Mouse (Mus musculus): ENCODE data around the gene Tiprl.
A peak's percentile ranks its signal among the peaks of the same experiment; 100 is the strongest.

Gene Tiprl

DNA sequence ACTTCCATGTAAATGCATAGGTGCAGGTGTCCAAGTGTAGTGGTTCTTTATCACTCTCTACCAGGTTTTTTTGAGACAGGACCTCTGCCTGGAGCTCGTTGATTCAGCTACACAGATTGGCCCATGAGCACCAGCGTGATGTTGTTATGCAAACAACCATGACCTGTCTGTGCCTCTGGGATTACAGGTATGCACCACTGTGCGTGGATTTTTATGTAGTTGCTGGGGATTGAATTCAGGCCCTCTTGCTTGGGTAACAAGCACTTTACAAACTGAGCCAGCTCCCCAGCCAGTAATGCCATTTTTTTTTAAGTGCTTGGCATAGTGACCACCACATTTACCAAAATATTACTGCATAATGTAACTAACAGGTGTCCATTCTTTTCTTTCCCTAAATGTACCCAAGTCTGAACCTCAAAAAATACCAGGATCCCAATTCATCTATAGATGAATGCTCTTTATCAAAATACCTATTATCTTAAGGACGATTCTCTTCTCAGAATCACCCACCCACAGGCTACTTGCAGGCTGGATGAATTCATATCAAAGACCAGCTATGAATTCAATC lies 35.3 kb downstream of the Tiprl start:
- DNase-seq = no peak

DNA sequence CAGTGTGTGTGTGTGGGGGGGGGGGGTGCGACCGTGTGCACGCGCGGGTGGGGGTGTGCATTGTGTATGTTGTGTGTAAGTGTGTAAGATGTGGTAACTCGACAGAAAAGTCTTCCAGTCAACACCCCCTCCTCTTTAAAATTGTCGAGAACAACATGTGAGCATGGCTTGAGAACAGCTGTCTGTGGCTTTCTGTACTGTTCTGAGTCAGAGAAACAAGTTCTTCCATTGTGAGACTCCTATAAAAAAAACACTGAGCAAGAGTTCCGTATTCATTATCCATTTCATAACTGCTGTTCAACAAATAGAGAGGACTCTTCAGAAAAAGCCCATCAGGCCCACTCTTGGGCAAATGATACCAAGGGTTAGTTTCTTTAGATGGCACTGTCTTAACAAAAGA lies 36.0 kb downstream of the Tiprl start:
- no peak for DNase-seq

DNA sequence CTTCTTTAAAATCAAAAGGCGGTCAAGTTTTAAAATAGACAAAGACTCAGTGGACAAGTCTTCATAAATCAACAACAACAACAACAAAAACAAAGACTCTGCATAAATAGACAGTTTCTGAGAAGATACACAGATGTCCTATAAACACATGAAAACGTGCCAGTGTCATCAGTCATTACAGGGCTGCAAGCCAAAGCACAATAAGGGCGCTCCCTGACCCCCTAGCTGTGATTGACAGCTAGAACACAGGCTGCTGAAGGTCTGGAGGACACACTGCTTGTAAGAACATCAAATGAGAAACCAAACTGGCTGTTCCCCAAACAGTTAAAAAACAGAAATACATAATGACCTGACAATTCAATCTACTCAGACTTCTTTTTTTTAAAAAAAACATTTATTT lies 37.2 kb downstream of the Tiprl start:
- DNase-seq = no peak

DNA sequence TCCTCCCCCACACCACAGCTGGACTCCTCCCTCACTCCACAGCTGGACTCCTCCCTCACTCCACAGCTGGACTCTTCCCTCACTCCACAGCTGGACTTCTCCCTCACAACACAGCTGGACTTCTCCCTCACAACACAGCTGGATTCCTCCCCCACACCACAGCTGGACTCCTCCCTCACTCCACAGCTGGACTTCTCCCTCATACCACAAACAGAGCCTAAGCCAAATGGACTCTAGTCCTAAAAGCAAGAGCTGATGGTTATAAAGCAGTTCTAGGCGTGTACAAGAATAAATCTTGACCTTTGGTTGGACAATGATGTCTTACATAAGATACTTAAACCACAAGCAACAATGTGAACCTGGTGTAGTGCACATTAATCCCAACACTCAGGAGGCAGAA lies 37.8 kb downstream of the Tiprl start:
- DNase-seq = no peak

DNA sequence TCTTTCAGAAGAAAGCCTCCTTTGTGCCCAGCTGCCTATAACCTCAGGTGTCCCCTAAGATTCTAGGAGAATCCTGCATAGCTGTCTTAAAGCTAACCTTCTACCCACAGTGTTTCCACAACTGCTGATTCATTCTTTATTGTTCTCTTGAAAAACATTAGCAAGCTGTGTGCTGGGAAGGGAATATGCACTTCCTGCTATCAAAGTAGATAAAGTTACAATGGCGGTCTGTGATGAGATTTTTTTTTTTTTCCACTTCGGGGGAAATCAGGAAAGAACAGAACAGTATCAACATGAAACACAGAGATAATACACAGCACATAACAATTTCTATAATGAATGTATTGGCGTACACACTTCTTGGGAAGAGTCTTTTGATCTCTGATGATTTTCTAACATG lies 38.9 kb downstream of the Tiprl start:
- no peak for DNase-seq

DNA sequence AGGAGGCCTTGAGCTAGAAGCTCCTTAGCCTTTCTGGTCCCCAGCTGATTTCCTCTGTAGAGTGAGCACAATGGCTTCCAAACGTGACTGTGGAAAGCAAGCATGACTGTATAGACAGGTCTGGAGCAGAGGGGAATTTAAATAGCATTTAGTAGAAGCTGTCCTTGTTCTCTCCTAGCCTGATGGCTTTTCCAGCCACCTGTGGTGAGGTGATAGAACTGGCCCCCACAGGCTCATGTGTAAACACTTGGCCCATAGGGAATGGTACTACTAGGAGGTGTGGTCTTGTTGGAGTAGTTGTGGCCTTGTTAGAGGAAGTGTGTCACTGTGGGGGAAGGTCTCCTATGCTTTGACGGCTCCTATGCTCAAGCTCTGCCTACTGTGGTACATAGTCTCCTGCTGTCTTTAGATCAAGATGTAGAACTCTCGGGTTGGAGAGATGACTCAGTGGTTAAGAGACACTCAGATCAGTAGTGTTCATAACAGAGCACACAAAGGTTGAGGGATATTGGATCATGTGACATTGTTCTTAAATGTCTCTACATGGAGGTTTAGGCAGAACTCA lies 41.3 kb downstream of the Tiprl start:
- DNase-seq = no peak

DNA sequence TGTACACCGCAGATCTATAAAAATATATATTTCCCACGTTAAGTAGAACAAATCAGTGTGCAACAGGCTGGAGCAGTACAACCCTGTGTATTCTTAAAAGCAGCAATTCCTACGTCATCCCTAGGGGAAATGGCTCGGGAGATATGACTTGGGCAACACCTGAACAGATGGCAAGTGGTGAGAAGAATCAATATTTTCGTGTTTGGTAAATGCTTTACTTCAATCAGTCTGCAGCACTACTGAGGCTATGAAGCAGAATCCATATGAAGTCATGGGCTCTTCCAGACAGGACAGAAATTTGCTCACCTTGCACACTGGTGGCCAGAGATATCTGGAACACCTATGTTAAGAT lies 42.2 kb downstream of the Tiprl start:
- DNase-seq = no peak

DNA sequence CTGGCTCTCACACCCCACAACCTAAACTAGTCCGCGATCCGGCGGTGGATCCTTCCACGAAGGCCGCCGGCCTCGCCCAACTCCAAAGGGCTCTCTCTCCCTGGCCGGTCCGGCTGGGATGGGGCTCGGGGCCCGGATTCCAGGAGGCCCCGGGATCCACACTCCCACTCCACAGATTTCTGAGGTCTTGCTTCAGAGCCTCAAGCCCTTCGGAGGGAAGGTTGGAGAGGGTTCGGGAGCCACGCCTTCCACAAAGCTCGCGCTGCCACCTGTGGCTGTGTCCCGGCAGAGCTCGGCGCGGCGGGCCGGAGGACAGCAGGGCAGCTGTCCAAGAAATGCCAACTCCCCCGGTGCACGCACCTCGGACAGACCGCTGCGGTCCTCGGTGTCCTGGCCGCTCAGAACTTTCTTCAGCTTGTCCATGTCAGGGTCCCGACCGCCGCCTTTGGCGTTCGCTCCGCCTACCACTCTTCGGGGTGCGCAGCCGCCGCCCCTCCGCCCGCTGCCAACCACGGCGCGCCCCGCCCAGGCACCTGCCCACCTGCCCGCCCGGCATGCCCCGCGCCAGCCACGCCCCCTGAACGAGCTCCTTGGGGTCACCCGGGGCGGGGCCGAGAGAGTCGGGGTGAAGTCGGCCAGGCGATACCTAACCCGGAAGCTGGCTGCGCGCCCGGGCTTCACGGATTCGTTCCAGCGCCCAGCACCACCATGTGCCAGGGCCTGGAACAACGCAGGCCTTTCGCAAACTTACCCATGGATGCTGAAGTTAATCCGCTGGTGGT lies 42.7 kb downstream of the Tiprl start, which contains the start of gene Sft2d2:
Gene Sft2d2 (minus strand): TSS at position 559 of the 782 bp plus-strand sequence.
- peak; percentile 94 to 97 for DNase-seq

DNA sequence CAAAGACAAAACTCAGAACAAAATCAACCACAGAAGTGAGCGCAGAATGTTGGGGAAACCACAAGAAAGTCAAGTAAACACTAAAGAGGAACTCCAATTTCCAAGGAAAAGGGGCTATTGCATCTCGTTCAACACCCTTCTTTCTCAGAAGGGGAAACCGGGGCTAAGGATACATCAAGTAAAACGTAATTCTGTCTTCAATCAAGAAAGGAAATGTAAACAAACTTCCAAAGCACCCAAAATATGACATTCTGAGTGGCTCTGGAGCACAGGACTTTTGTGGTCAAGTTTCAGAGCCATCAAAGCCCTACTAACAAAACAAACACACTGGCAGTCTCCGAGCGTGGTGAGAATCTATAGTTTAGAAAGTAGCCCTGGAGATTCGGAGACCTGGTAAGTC lies 43.4 kb downstream of the Tiprl start:
- no peak for DNase-seq

DNA sequence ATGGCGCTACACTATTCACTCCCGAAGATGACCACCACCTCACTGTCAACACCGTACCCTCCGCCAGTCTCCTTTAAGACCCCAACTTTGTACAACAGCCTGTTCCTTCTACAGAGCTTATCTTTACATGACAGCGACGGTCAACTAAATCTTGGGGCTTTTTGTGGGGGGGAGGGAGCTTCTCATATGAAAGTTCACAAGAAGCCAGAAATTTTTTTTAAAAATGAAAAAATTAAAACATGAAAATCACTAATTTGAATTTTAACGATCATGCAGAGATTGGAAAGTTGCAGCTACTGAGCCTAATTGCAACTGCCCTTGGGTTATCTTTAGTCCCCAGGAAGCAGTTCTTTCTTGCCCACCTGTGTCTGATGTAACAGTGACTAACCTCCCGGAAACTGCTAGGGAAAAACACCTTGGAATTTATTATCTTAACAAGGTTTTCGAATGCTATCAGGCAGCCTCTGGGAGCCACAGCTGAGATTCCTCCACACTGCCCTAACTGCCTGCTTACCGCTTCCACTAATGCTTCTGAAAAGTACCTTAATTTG lies 44.0 kb downstream of the Tiprl start:
- no peak for DNase-seq

DNA sequence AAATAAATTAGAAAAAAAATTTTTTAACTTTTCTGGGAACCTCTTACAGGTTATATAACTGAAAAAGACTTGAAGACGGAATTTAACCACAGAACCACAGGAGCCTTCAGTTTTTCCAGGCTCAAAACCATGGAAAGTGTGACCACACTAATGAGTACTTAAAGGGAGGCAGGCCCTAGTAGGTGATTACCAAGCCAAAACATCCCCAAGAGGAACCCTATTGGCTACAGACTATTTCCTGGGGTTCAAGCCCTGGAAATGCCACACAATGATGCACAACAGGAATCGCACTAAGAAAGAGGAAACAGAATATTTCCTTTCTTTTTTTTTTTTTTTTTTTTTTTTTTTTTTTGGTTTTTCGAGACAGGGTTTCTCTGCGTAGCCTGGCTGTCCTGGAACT lies 44.7 kb downstream of the Tiprl start:
- DNase-seq = no peak

DNA sequence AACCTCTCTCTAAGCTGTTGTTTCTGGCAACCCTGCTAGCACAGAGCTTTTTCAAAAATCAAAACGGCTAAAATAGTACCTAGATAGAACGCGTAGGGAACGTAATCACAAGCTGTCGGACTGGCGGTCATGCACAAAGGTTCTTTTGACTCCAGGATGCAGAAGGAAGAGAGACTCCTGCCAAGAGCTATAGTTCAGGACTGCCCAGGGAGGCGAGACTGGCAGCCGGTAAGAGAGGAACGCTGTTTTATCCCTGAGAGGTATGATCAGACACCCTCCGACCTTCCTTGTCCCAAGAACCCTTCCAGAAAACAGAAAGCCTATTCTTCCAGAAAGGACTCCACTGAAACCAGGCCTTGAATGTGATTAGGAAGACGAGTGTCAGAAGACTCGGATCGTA lies 45.2 kb downstream of the Tiprl start:
- no peak for DNase-seq

DNA sequence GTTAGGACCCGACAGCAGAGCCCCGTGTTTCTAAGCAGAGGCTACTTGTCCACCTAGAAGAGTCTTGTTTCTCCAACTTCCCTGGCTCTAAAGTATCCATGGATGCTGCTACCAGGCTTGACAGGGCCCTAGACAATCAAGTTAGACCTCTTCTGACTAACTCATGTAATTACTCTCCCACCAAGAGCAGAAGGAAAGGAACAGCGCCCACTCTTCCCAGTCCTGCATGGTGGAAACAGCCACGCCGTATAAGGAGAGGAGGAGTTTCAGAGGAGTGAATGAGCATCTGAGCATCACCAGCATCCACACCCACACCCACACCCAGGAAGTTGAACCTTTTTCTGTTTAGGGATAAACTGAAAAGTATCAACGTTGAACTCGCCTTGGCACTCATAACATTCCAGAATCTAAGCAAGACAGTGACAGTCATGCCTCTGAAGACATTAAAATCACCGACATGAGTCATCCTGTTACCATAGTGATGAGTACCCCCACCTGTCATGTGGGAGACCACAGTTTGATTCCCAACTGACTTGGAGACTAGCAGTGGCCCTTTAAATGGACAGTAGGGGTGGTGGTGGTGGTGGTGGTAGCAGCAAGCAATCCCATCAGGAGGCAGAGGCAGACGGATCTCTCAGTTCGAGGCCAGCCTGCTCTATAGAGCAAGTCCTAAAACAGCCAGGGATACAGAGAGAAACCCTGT lies 46.1 kb downstream of the Tiprl start:
- DNase-seq = no peak

DNA sequence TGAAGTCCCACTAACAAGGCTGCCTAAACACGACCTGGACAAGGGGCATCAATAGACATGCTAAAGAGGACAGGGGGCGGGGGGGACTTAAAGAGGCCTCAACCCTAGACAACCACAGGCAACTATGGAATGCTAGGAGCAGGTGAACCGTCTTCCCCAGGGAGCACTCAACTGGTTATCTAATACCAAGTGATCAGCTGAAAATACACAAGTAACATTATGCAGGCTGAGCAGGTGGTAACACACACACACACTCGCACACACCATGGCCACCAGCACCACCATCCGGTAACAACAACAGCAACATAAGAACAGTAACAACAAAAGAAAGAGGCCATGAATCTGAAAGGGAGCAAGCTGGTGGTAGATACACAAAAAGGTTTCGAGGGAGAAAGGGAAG lies 46.7 kb downstream of the Tiprl start:
- DNase-seq = no peak

DNA sequence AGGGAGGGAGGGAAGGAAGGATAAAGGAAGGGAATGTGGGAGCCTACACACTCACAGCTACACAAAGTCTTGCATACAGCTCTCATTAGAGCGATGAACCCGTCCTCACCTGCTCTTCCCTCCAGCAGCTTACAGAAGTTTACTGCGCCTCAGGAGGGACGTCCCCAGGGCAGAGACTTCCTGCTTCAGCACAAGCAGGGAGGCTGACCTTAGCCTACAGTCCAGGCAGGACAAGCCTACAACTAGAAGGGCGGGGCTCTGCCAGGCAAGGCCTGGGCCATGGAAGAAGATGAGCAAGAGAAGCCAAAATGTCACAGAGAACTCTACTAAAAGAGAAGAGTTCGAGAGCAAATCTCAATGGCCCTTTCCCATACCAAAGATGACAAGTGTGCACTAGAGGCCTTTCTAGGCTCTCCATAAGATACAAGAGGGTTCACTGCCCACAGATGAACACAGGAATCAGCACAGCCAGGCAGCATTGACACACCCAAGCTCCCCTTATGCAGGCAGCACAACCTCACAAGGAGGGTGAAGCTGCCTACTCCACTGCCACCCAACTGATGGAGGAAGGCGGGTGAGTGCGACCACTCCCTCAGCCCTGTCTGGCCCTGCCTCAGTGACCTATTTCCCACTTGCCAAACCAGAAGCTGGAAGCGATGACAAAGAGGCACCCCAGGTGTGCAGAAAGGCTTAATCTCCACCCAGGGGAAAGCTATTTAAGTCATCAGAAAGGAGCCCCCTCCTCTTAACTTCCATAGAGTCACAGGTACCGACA lies 47.8 kb downstream of the Tiprl start:
- DNase-seq = peak in 1 of 2 experiments; percentile 35

DNA sequence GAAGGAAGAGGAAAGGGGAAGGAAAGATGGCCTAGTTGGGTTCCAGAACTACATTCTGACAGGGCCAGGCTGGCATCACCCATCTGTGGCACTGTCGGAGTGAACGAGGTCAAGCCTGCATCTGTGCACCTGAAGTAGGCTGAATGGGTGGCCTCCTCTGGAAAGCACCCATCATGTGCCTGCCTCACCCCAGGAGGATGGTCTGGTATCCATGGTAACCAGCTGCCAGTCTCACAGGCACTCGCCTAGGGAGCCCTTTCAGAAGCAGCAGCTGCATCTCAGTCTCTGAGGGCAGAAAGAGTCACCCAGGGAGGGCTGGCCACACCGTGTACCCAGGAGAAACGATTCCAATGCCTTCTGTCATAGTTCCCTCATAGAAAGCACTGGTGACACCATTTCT lies 49.4 kb downstream of the Tiprl start:
- DNase-seq = no peak

DNA sequence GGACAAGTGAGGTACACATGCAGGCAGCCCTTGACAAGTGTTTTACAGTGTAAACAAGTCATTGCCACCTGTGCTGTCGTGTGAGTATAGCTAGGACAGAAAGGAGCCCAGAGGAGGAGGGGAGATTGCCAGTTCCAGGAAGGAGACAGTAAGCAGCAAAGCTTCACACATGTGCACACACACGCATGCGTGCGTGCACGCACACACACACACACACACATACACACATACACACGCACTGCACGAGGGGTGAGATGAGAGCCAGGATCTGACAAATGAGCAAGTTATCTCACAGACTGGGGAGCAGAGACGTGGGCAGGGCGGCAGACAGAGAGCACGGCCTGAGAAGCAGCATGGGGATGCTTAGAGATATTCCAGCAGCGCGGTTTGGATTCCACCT lies 50.3 kb downstream of the Tiprl start:
- no peak for DNase-seq

DNA sequence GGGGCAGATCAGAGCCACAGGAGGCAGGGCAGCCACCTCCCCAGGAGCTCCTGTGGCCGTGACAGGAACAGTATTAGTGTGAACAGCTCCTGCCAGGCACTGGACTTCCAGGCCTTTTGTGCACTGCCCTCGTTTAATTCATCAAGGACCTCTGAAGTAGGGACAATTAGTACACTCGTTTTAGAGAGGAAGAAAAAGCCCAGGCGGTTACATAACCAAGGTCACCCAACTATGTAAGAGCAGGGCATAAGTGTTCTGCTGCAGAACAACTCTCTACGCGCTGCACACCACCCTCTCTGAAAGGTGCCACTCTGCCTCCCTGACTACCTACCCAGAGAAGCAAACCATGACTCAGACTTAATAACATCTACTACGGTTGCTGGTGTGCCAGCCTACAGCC lies 51.7 kb downstream of the Tiprl start:
- DNase-seq = no peak

DNA sequence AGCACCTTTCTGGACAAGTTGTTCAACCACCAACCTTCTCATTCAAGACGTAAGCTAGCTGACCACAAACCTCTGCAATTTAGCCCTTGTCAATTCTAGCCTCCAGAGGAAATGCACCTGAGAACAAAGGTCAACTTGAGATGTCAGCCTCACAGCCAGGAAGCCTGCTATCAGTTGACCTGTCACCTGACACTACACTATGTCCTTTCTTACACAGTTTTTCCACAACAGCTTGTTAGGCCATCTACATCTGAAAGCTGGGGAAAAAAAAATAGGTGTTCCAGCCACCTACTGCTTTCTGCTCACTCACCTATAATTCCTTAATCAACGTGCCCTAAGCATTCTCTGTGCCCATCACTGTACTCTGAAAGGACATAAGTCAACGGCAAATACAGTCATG lies 52.6 kb downstream of the Tiprl start:
- DNase-seq = no peak

DNA sequence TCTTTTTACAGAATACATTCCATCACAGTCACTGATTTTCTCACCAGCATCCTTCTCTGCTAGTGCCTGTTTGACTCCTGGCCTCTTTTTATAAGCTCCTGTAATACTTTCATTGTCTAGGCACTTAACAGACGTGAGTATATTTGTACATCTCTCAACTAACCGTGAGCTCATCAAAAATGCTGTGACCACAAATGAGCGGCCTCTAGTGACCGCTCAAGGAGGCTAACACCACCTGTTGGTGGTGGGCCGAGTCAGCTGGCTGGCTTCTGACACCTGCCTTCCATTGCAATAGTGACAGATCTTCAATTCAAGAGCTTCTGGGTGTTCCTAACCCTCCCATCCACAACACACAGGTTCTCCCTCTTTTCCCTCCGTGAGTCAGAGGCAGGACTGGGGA lies 53.4 kb downstream of the Tiprl start:
- DNase-seq = no peak

DNA sequence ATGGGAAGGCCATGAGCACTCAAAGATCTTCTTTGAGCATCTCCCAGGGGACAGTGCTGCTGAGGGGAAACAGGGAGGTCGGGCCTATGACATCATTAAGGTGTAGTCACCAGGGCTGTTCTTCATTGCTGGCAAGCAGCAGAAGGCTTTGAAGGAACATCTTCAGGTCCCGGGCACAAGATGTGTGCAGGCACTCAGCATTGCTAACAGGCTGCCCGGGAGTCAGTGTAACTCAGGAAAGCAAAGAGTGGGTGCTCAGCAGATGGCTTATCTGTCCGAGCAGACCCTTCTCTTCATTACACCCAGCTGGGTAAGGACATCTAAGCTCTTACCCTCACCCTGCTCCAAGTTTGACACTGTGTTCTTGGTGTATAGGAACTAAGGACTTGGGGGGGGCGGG lies 57.5 kb downstream of the Tiprl start:
- DNase-seq = no peak

DNA sequence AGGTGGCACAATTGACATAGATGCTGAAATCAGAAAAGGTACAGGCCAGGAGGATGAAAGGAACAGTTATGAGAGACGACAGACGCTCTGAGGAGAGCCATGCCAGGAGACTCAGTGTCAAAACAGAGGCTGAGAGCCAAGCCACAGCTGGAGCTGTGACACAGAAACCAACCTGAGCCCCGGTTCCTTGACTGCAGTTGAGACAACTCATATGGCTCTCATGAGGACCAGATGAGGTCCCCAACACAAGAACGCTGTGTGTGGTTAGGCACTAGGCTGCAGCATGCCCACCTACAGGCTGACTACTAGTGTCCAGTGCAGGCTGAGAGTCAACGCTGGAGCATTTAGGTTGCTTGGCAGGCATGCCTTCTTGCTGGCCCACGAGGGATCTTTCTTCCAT lies 58.7 kb downstream of the Tiprl start:
- no peak for DNase-seq

DNA sequence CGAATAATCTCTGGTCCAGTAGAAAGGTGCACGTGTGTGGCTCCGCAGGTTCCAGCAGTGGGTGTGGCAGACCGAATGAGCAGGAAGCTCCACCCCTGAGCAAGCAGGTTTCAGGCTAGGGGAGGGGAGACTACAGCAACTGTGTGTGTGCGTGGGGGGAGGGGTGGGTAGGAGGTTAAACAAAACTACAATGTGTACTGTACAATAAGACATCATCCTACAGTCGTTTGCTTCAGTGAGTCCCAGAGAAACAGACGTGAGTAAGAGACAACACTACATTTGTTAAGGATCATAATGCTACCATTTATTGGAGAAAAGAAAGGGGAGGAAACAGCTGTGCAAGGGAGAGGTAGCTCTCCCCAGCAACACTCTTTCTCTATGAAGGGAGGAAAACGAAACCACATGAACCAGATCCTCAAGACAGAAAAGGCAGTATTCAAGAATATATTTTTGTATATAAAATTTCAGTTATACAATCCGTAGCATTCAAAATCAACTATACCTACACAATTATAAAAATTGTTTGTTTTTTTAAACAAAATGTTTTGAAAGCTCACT lies 62.7 kb downstream of the Tiprl start:
- DNase-seq = no peak

Data from spleen, adult 18-20 months (tissue).